Mouse (Mus musculus) embryonic fibroblast, embryonic 13.5 days (primary cell): ENCODE data around the gene Gm28051. TPM values are rescaled to one million over a fixed set of nuclear protein-coding genes. Genes with fewer than 3 reads are reported as not detected.
A peak's percentile ranks its signal among the peaks of the same experiment; 100 is the strongest.

Experiments
- H3K27ac ChIP-seq: 2 replicates; pipeline ENCODE4 v1.5.1; 2012; ENCODE audit warnings: low read length, control low read depth, inconsistent platforms; ENCODE audit not compliant: insufficient read depth
- H3K4me1 ChIP-seq: 2 replicates; pipeline ENCODE4 v1.6.1; 2011; ENCODE audit warnings: low read length; ENCODE audit not compliant: control insufficient read depth, insufficient read depth
- H3K4me3 ChIP-seq: 2 replicates; pipeline ENCODE4 v1.5.1; 2011; ENCODE audit warnings: mild to moderate bottlenecking, control low read depth, low read length; ENCODE audit not compliant: insufficient read depth
- CTCF ChIP-seq: IDR thresholded peaks from 2 replicates; pipeline ENCODE4 v1.5.1; 2011; ENCODE audit warnings: mild to moderate bottlenecking, control low read depth, low read length, moderate library complexity, borderline replicate concordance; ENCODE audit not compliant: insufficient read depth
- POLR2A ChIP-seq: IDR thresholded peaks from 2 replicates; pipeline ENCODE4 v1.6.1; 2011; ENCODE audit warnings: low read depth, mild to moderate bottlenecking, control low read depth, low read length, moderate library complexity
- polyA plus RNA-seq: library from polyadenylated mRNA; stranded (reverse); fragments of >200 nt; gene quantifications from 2 replicates; pipeline ENCODE4 v1.2.4, GENCODE M21; 2011; ENCODE audit warnings: low read depth; ENCODE audit not compliant: missing spikeins, insufficient read length

Gene Gm28051
- not detected in 2 replicates for polyA plus RNA-seq

GRCm38 (mm10) chr12:102757689-102758402, at the start of gene Gm28051, which contains the start of the genes Gon7 and Ubr7:
Gene Gm28051, minus strand, starts transcription at chr12:102757765.
Gene Gon7, minus strand, starts transcription at chr12:102757803.
Gene Ubr7, plus strand, starts transcription at chr12:102757967.
- Histone ChIP-seq H3K4me3 (peak within 1 kb of the TSS; percentile 93), H3K27ac (peak within 1 kb of the TSS; percentile 69), H3K4me1 (no peaks in the 10 kb centered on the region)
- no peak for TF ChIP-seq CTCF
- TF ChIP-seq POLR2A: peak; percentile 66

- Histone ChIP-seq H3K4me1 (no peaks in the 10 kb centered on the region), H3K27ac (no peak overlapping the region), H3K4me3 (no peak overlapping the region)
- TF ChIP-seq CTCF: no peak
- no peak for TF ChIP-seq POLR2A
Observed at GRCm38 (mm10) chr12:102799528-102799927, 42.0 kb upstream of the Gm28051 start.

DNA sequence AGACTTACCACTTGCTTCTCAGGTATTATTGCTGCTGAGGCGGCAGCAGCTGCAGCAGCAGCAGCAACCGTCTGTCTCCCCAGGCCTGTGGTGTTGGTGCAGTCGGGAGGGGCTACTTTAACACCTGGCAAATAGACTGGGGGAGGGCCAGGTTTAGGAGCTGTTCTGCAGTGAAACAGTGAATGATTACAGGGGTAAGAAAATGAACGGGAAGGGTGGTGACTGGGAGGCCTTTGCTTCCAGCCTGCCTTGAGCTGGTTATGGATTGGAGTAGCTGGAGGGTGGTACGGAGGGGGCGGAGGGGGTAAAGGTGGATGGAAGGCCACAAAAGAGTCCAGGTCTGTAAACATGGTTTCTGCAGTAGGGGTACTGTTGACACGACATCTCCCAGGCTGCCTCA, 30.4 kb upstream of the Gm28051 start:
- no peak overlapping the region for H3K27ac ChIP-seq
- H3K4me1 ChIP-seq: no peaks in the 10 kb centered on the region
- no peak for TF ChIP-seq CTCF
- no peak for TF ChIP-seq POLR2A
- no peak overlapping the region for H3K4me3 ChIP-seq

DNA sequence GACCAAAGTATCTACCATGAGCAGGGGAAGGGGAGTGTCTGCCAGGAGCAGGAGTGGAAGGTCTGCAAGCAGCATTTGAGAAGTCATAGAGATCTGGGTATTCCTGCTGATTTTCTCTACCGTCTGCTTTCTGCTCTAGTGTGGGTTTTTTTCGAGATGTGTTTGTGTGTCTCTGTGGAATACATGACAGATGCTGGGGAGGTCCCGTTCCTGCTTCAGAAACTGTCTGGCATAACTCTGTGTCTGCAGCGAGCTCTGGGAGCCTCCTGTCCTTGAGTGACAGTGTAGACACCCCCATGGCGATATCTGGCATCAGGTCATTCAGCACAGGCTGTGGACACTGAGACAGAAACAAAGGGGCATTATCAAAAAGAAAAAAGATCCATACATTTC, 28.0 kb upstream of the Gm28051 start:
- TF ChIP-seq CTCF (no peak), POLR2A (no peak)
- H3K4me3 ChIP-seq: no peak overlapping the region
- H3K27ac ChIP-seq: no peak overlapping the region
- no peaks in the 10 kb centered on the region for H3K4me1 ChIP-seq

GRCm38 (mm10) chr12:102784899-102785592, 27.5 kb upstream of the Gm28051 start:
- H3K4me1 ChIP-seq: no peaks in the 10 kb centered on the region
- no peak overlapping the region for H3K27ac ChIP-seq
- no peak overlapping the region for H3K4me3 ChIP-seq
- TF ChIP-seq CTCF (no peak), POLR2A (no peak)

GRCm38 (mm10) chr12:102782841-102783240, 25.3 kb upstream of the Gm28051 start:
- TF ChIP-seq POLR2A (no peak), CTCF (no peak)
- Histone ChIP-seq H3K4me1 (no peaks in the 10 kb centered on the region), H3K4me3 (no peak overlapping the region), H3K27ac (no peak overlapping the region)

DNA sequence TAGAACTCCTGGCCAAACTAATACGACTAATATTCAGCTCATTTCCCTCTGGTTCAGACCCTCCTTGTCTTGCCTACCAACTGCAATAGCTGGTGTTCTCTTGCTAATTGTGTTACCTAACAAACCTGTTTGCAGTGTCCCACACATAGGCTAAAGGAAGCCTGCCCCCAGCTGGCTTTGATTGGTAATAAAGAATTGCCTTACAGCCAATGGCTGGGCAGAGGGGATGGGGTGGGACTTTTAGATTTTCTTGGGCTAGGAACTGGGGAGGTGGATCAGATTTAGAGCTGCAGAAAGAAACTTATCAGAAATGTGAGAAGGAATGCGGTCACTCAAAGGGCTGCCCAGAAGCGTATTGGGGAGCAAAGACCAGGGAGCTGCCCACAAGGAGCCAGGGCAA, 21.9 kb upstream of the Gm28051 start:
- no peaks in the 10 kb centered on the region for H3K4me1 ChIP-seq
- H3K27ac ChIP-seq: no peak overlapping the region
- H3K4me3 ChIP-seq: no peak overlapping the region
- no peak for TF ChIP-seq POLR2A
- TF ChIP-seq CTCF: no peak

DNA sequence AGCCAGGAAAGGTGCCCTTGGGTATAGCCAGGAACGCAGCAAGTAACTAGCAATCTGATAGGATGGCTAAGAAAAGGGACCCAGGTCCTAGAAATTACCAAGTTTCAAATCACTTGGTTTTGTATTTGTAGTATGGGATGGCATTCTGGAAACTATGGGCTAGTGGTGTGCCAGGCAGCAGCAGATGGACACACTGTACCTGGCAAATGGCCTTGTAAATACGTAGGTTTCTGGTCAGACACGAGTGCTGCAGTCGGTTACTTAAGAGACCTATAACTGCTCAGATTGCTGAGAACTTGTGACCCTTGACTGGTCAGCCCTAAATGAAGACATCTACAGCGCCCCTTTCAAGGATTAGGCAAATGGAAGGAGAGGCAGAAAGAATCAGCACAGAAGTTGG, 20.6 kb upstream of the Gm28051 start:
- Histone ChIP-seq H3K4me3 (no peak overlapping the region), H3K27ac (no peak overlapping the region), H3K4me1 (no peaks in the 10 kb centered on the region)
- TF ChIP-seq POLR2A: no peak
- TF ChIP-seq CTCF: no peak

DNA sequence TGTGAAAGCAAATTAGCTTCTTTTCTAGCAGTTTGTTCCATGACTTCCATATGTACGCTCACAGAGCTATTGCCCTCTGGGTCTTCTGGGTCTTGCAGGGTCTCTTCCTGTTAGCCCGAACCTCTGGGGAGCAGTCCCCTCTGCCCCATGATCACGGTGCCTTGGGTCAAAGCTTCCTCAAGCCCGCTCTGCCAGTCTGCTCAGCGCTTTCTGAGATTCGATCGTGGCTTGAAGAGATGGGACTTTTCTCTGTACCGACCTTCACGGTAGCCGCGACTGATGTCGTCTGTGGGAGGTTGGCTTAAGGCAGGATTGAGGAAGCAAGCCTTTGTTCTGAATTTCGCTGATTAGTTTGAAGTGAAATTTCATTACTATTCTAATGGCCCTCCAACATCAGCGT, 18.5 kb upstream of the Gm28051 start:
- Histone ChIP-seq H3K4me1 (no peaks in the 10 kb centered on the region), H3K27ac (no peak overlapping the region), H3K4me3 (no peak overlapping the region)
- TF ChIP-seq POLR2A: no peak

GRCm38 (mm10) chr12:102772676-102773075, 15.1 kb upstream of the Gm28051 start:
- TF ChIP-seq POLR2A (no peak), CTCF (no peak)
- H3K27ac ChIP-seq: no peak overlapping the region
- H3K4me3 ChIP-seq: no peak overlapping the region
- no peaks in the 10 kb centered on the region for H3K4me1 ChIP-seq
